Mouse (Mus musculus): Measurements from ENCODE around the gene Olfr1049. TPM values are rescaled to one million over a fixed set of nuclear protein-coding genes. Genes with fewer than 3 reads are reported as not detected.
"Not testable (repeated sequence)": the region's sequence is repeated elsewhere in the genome, so short reads cannot be mapped to it uniquely, and the experiment has no call there.

Gene Olfr1049
- total RNA-seq (2017), result not detected in 2 replicates

DNA sequence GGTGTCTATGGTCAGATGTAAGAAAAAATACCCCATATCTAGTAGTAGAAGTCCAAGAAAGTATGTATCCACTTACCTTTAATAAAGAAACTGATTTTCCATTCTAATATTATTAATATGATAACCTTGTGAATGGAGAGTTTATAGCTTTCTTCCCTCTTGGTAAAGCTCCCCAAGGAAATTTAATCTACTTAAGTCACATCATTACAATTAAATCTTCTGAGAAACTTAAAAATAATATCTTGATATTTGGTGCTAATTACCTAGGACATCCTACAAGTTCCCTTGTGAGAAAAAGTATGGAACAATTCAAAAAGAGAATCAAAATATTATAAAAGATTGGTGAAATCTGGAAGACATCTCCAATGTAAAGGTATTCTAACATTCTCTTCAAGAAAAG is at the start of gene Olfr1049:
Gene Olfr1049, minus strand, starts transcription at position 101 of the 400 bp plus-strand sequence.
- not testable (repeated sequence) for ATAC-seq (ENCODE audit: extremely low read depth, insufficient number of reproducible peaks, low FRiP score, poor library complexity, severe bottlenecking)

DNA sequence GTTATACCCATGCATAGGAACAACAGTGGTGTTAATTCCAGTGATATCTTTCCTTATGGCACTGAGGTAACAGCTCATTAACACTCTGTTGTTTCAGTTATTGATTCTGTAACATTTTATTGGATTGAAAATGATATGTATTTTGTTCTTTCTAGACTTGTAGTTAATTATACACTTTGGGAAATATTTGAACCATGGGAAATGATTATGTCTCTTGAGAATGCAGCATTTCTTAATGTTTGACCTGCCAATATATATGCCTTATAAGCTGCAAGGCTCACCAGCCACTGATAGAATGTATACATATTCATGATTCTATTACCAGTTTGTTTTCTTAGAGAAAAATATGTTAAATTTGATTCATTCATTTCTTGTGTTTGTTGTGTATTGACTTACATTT is 34.0 kb upstream of the Olfr1049 start, which contains the start of gene Olfr1052:
Gene Olfr1052, plus strand, starts transcription at position 301 of the 400 bp plus-strand sequence.
- no peak for ATAC-seq (ENCODE audit: extremely low read depth, insufficient number of reproducible peaks, low FRiP score, poor library complexity, severe bottlenecking)

DNA sequence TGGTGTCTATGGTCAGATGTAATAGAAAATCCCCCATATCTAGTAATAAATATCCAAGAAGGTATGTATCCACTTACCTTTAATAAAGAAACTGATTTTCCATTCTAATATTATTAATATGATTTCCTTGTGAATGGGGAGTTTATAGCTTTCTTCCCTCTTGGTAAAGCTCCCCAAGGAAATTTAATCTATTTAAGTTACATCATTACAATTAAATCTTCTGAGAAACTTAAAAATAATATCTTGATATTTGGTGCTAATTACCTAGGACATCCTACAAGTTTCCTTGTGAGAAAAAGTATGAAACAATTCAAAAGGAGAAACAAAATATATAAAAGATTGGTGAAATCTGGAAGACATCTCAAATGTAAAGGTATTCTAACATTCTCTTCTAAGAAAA is 20.9 kb upstream of the Olfr1049 start, which contains the start of gene Olfr1051:
Gene Olfr1051, minus strand, starts transcription at position 101 of the 400 bp plus-strand sequence.
- ATAC-seq (ENCODE audit: extremely low read depth, insufficient number of reproducible peaks, low FRiP score, poor library complexity, severe bottlenecking), result not testable (repeated sequence)

DNA sequence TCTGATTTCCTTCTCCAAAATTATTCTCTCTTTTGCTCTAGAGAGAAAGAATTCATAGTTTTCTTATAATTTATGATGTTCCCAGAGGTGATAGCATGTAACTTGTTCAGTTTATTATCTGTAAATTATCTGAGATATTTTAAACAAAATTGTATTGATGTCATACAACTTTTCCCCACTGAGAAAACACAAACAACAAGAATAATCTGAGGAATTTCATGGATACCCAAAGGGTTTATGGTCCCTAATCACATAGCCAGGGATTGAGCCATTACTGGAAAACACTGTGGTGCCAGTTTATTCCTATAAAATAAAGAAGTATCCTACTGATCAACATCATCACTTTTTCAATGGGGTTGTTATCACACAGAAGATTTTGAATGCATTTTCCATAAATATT is 17.9 kb downstream of the Olfr1049 start, which contains the start of gene Olfr1048:
Gene Olfr1048, minus strand, starts transcription at position 101 of the 400 bp plus-strand sequence.
- ATAC-seq (ENCODE audit: extremely low read depth, insufficient number of reproducible peaks, low FRiP score, poor library complexity, severe bottlenecking), result no peak

DNA sequence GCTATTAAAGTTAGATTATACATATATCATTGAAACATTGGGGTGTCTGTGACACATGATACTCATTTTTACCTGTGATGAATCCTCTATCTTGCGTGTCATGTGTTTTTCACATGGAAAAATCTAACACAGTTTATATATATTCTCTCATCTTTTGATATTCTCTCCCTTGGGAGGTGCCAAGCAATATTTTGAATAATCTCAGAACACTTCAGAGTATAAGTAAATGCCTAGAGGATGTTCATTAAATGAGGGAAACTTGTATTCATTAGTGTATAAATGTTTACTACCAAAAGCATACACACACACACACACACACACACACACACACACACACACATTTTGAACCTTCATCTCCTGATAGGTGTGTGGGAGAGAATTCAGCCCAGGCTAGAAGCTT is 26.8 kb downstream of the Olfr1049 start, which contains the start of gene Olfr1047:
Gene Olfr1047, minus strand, starts transcription at position 101 of the 400 bp plus-strand sequence.
- no peak for ATAC-seq (ENCODE audit: extremely low read depth, insufficient number of reproducible peaks, low FRiP score, poor library complexity, severe bottlenecking)

DNA sequence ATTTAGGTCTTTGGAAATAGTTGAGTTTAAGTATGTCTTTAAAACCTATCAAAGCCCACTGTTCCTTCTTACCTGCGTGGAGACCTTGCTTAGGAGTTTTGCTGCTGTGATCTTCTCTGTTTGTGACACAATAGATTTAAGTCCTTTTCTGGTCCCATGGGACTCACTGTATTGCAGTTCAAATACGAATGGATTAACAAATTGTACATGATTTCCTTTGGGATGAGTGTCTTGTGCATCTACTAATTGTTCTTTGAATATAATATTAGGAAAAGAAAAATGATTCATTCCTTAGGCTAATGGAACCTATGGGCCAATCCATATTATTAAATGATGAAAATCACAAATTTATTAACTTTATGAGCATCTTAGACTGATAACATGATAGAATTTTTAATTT is 38.9 kb downstream of the Olfr1049 start, which contains the start of gene Olfr1046:
Gene Olfr1046, minus strand, starts transcription at position 101 of the 400 bp plus-strand sequence.
- no peak for ATAC-seq (ENCODE audit: extremely low read depth, insufficient number of reproducible peaks, low FRiP score, poor library complexity, severe bottlenecking)

Other genes starting within 250 kb of the Olfr1049 start
- not detected in 2 replicates for gene Olfr1033, start 237.7 kb downstream of the Olfr1049 start, total RNA-seq (2017)
- 0.12 TPM in 1 of 2 replicates, not detected in the other for gene Olfr1034, start 212.5 kb downstream of the Olfr1049 start, total RNA-seq (2017)
- not detected in 2 replicates for gene Olfr1036, start 184.3 kb downstream of the Olfr1049 start, total RNA-seq (2017)
- gene Olfr1037, start 170.9 kb downstream of the Olfr1049 start, total RNA-seq (2017), result not detected in 2 replicates
- gene Olfr1039, start 122.4 kb downstream of the Olfr1049 start, total RNA-seq (2017), result 0.12 TPM in 1 of 2 replicates, not detected in the other
- not detected in 2 replicates for gene Olfr1040, start 111.6 kb downstream of the Olfr1049 start, total RNA-seq (2017)
- gene Olfr1042, start 96.5 kb downstream of the Olfr1049 start, total RNA-seq (2017), result 0.12 TPM in 1 of 2 replicates, not detected in the other
- gene Olfr1043, start 90.8 kb downstream of the Olfr1049 start, total RNA-seq (2017), result not detected in 2 replicates
- gene Olfr1044, start 80.5 kb downstream of the Olfr1049 start, total RNA-seq (2017), result not detected in 2 replicates
- 0.37 TPM in 1 of 2 replicates, not detected in the other for gene Olfr52, start 72.6 kb downstream of the Olfr1049 start, total RNA-seq (2017)
- gene Olfr1045, start 55.3 kb downstream of the Olfr1049 start, total RNA-seq (2017), result not detected in 2 replicates
- gene Olfr1046, start 39.0 kb downstream of the Olfr1049 start, total RNA-seq (2017), result not detected in 2 replicates
- gene Olfr1047, start 26.9 kb downstream of the Olfr1049 start, total RNA-seq (2017), result not detected in 2 replicates
- not detected in 2 replicates for gene Olfr1048, start 18.0 kb downstream of the Olfr1049 start, total RNA-seq (2017)
- gene Olfr1051, start 20.8 kb upstream of the Olfr1049 start, total RNA-seq (2017), result 0.58 TPM in 1 of 2 replicates, not detected in the other
- gene Olfr1052, start 34.1 kb upstream of the Olfr1049 start, total RNA-seq (2017), result not detected in 2 replicates
- gene Olfr1053, start 57.0 kb upstream of the Olfr1049 start, total RNA-seq (2017), result not detected in 2 replicates
- gene Olfr1054, start 77.1 kb upstream of the Olfr1049 start, total RNA-seq (2017), result not detected in 2 replicates
- not detected in 2 replicates for gene Olfr1055, start 92.0 kb upstream of the Olfr1049 start, total RNA-seq (2017)
- gene Olfr1056, start 104.1 kb upstream of the Olfr1049 start, total RNA-seq (2017), result not detected in 2 replicates
- gene Olfr1057, start 120.1 kb upstream of the Olfr1049 start, total RNA-seq (2017), result not detected in 2 replicates
- not detected in 2 replicates for gene Olfr1058, start 130.2 kb upstream of the Olfr1049 start, total RNA-seq (2017)
- gene Olfr1061, start 155.7 kb upstream of the Olfr1049 start, total RNA-seq (2017), result not detected in 2 replicates
- not detected in 2 replicates for gene Olfr1062, start 168.4 kb upstream of the Olfr1049 start, total RNA-seq (2017)
- gene Olfr1065, start 192.3 kb upstream of the Olfr1049 start, total RNA-seq (2017), result not detected in 2 replicates
- not detected in 2 replicates for gene Olfr1066, start 197.9 kb upstream of the Olfr1049 start, total RNA-seq (2017)
- gene Olfr228, start 229.1 kb upstream of the Olfr1049 start, total RNA-seq (2017), result not detected in 2 replicates

All from neutrophil, adult 5-6 weeks (primary cell).